Mouse (Mus musculus) E14TG2a.4 (cell line): ENCODE results near the gene Vsx2.

Source experiments
- H3K27me3 ChIP-seq: 2 replicates; pipeline ENCODE4 v1.6.1; 2014; ENCODE audit warnings: low read length, control low read depth; ENCODE audit not compliant: insufficient read depth
- H3K36me3 ChIP-seq: 2 replicates; pipeline ENCODE4 v1.6.1; 2014; ENCODE audit warnings: low read length, control low read depth; ENCODE audit not compliant: insufficient read depth
- H3K4me1 ChIP-seq: replicated peaks from 2 replicates; pipeline ENCODE4 v1.6.1; 2014; ENCODE audit warnings: low read depth, low read length, control low read depth
- H3K4me3 ChIP-seq: replicated peaks from 2 replicates; pipeline ENCODE4 v1.5.1; 2014; ENCODE audit warnings: mild to moderate bottlenecking, low read length
- H3K9me3 ChIP-seq: 2 replicates; pipeline ENCODE4 v1.6.1; 2014; ENCODE audit warnings: low read length, control low read depth
- CTCF ChIP-seq: conservative IDR thresholded peaks from 2 replicates; pipeline ENCODE4 v1.5.1; 2014; ENCODE audit warnings: low read length
- NANOG ChIP-seq: IDR thresholded peaks from 2 replicates; pipeline ENCODE4 v1.6.1; 2014; ENCODE audit warnings: borderline replicate concordance, low read length, mixed read lengths
- POU5F1 ChIP-seq: IDR thresholded peaks from 2 replicates; pipeline ENCODE4 v1.6.1; 2014; ENCODE audit warnings: low read length, borderline replicate concordance

Gene Vsx2

DNA sequence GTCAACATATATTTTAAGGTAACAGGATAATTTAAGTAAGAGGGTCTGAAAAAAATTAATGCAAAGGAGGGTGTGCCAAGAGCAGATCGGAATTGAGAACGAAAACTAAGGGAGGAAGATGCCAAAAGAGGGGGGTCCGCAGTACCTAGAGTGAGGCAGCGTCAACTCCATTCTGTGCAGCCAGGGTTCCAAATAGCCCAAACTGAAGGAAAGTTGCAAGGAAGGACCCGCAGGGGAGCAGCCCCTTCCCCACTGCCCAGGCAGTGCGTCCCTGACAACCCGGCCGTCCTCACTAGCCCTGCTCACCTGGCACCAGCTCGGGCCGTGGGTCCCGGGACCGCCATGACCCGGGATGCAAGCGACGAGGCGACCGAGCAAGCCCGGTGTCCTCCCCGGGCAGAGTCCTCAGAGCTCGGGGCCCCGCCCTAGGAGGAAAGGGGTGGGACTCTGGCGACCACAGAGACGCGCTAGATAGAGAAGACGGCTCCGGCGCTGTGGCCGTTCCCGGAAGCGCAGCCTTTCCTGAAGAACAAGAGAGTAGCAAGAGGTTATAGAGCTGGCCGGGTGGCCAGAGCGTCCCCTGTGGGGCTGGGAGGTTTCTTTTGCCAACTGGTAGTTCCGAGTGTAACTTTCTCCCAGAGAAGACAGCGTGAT, 47.5 kb downstream of the Vsx2 start, which contains the start of gene Abcd4:
Gene Abcd4, minus strand, starts transcription at position 437 of the 654 bp plus-strand sequence.
- H3K36me3 ChIP-seq: peaks cover 17% of the 10 kb centered on the region
- peak within 1 kb of the TSS; percentile 93 for H3K4me3 ChIP-seq
- peaks cover 68% of the 10 kb centered on the region for H3K4me1 ChIP-seq
- H3K27me3 ChIP-seq: peaks cover 4% of the 10 kb centered on the region; the same call in 1 of the 2 replicates
- TF ChIP-seq NANOG (no peak), CTCF (no peak), POU5F1 (no peak)
- H3K9me3 ChIP-seq: no peaks in the 10 kb centered on the region

GRCm38 (mm10) chr12:84617663-84618062, 48.1 kb downstream of the Vsx2 start:
- peaks cover 12% of the 10 kb centered on the region for H3K36me3 ChIP-seq
- no peak for TF ChIP-seq POU5F1
- no peak for TF ChIP-seq NANOG
- no peak for TF ChIP-seq CTCF
- H3K4me3 ChIP-seq: peak overlapping the region; percentile 93
- no peaks in the 10 kb centered on the region for H3K9me3 ChIP-seq
- H3K27me3 ChIP-seq: peaks cover 6% of the 10 kb centered on the region; the same call in 1 of the 2 replicates
- peaks cover 63% of the 10 kb centered on the region for H3K4me1 ChIP-seq

- Histone ChIP-seq H3K4me3 (no peak overlapping the region), H3K4me1 (peaks cover 60% of the 10 kb centered on the region), H3K27me3 (peaks cover 20% of the 10 kb centered on the region; the same call in 1 of the 2 replicates), H3K36me3 (no peaks in the 10 kb centered on the region), H3K9me3 (no peaks in the 10 kb centered on the region)
- TF ChIP-seq CTCF (peak; percentile 49), POU5F1 (no peak)
Measured at GRCm38 (mm10) chr12:84620975-84621374, 51.4 kb downstream of the Vsx2 start.

- H3K27me3 ChIP-seq: peaks cover 25% of the 10 kb centered on the region; the same call in 1 of the 2 replicates
- no peaks in the 10 kb centered on the region for H3K36me3 ChIP-seq
- TF ChIP-seq CTCF (no peak), POU5F1 (no peak), NANOG (no peak)
- H3K4me3 ChIP-seq: peak overlapping the region; percentile 58
- H3K4me1 ChIP-seq: peaks cover 43% of the 10 kb centered on the region
- H3K9me3 ChIP-seq: no peaks in the 10 kb centered on the region
Measured at GRCm38 (mm10) chr12:84624601-84625000, 55.0 kb downstream of the Vsx2 start.

DNA sequence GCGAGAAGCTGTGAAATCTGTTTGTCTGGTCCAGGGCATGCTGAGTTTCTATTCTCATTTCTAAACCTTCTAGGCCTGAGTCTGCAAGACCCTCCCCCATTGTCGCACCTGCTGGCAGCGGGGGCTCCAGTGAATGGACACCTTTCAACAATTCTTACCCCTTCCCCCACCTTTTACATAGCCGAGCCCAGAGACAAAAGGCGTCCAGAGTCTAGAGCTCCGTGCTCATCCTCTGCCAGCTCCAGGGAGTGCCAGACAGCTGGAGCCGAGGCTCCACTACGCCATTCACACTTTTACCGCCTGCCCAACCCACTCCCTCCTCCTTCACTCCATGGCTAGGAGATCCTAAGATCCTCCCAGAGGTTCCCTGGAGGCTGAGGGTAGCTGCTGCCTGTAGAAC, 55.6 kb downstream of the Vsx2 start:
- Histone ChIP-seq H3K27me3 (peaks cover 25% of the 10 kb centered on the region; the same call in 1 of the 2 replicates), H3K36me3 (no peaks in the 10 kb centered on the region), H3K4me3 (peak overlapping the region; percentile 58), H3K9me3 (no peaks in the 10 kb centered on the region), H3K4me1 (peaks cover 41% of the 10 kb centered on the region)
- TF ChIP-seq NANOG: no peak; the same call in 1 of the 2 replicates
- TF ChIP-seq CTCF: no peak
- TF ChIP-seq POU5F1: no peak

DNA sequence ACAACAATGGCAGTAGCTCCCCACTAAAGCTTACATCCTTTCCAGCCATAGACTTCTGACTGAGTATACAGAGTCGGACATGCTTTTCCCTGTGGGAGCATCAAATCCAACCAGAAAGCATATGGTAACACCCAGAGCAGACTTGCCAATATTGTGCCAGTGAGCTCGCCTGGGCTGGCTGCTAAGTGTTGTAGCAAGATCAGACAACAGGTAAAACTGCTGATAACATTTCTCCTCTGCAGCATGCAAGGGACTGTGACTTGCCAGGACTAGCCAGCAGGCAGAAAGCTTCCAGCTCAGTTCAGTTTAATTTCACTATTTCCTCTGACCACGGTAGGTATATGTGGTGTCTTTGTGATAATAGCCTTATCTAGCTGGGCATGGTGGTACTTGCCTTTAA, 62.3 kb downstream of the Vsx2 start:
- H3K9me3 ChIP-seq: no peaks in the 10 kb centered on the region
- no peak for TF ChIP-seq NANOG
- no peak for TF ChIP-seq CTCF
- TF ChIP-seq POU5F1: no peak
- H3K36me3 ChIP-seq: no peaks in the 10 kb centered on the region
- peaks cover 12% of the 10 kb centered on the region; the same call in 1 of the 2 replicates for H3K27me3 ChIP-seq
- 0 out of 2 replicates have a peak, but pooled peaks cover under 1% of the 10 kb centered on the region for H3K4me1 ChIP-seq
- H3K4me3 ChIP-seq: no peak overlapping the region

DNA sequence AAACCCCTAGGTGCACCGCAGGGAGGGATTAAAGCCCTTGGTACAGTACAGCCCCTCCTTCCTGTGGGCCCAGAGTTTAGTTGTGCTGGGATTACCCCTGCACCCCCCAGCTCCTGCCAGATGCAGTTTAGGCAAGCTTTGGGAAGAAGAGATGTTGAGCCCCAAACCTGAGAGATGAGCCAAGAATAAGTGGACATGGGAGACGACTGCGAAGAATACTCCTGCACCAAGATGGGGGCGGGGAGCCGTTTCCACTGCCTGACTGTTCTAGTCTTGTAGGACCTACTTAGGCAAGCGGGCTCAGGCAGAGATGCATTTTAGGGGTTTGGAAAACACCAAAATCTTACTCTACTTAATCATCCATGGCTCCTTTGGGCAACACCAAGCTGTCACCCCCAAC, 70.7 kb downstream of the Vsx2 start:
- H3K9me3 ChIP-seq: no peaks in the 10 kb centered on the region
- no peaks in the 10 kb centered on the region for H3K36me3 ChIP-seq
- TF ChIP-seq NANOG (no peak), POU5F1 (no peak), CTCF (no peak)
- H3K27me3 ChIP-seq: peaks cover 67% of the 10 kb centered on the region
- H3K4me3 ChIP-seq: 0 out of 2 replicates have a peak overlapping the region, but pooled peaks have one; percentile 70
- H3K4me1 ChIP-seq: peaks cover 39% of the 10 kb centered on the region

GRCm38 (mm10) chr12:84640654-84641053, 71.1 kb downstream of the Vsx2 start, which contains the start of gene Vrtn:
Gene Vrtn (plus strand): TSS chr12:84641019.
- peaks cover 39% of the 10 kb centered on the region for H3K4me1 ChIP-seq
- TF ChIP-seq NANOG (peak; percentile 93), CTCF (no peak)

More at GRCm38 (mm10) chr12:84640654-84641053, 71.1 kb downstream of the Vsx2 start, which contains the start of gene Vrtn:
- Histone ChIP-seq H3K9me3 (no peaks in the 10 kb centered on the region), H3K27me3 (peaks cover 68% of the 10 kb centered on the region), H3K36me3 (no peaks in the 10 kb centered on the region), H3K4me3 (peak within 1 kb of the TSS; percentile 70)
